Mouse (Mus musculus): ENCODE results near the gene Tspan2.

- TF ChIP-seq CTCF (IDR thresholded peaks at IDR 0.05; ENCODE audit: low read depth, low read length) (no peak), POLR2AphosphoS5 (IDR thresholded peaks at IDR 0.05; ENCODE audit: insufficient replicate concordance, low read depth, low read length) (no peak)
These were observed 25.9 kb downstream of the Tspan2 start for GRCm38 (mm10) chr3:102760236-102760635.
